Mouse (Mus musculus): ENCODE measurements at regions not wholly inside any gene's neighbourhood (a gene's known extent, or its start where the extent isn't known, plus 50 kb on each side); places are given as distances from the start of the nearest gene placed in this dataset.

DNA sequence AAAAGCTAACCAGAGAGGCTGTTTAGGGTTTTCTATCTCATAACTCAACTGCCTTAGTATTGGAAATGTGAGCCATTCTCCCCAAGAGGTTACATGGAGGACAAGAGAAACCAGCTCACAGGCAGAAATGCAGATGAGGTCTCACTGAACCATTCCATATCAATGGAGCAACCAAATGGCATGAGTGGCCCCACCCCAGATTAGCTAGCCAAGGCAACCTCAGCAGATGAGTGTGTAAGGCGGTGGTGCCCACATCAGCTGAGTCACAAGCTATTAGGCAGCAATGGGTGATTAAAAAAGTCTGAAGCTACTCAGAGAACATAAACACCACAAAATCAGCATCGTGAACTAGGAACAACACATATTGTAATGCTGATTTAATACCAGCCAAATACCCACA is 133.2 kb downstream of the Lpin1 start:
- H3K27ac ChIP-seq (ENCODE audit: control insufficient read depth, insufficient read depth, low read depth, low read length, poor library complexity): no peak overlapping the region
- H3K4me3 ChIP-seq (replicated peaks; ENCODE audit: control insufficient read depth, low read depth, low read length): no peak overlapping the region
- WGBS: 84% methylated on average over 2 of the region's 2 CpGs
- H3K4me1 ChIP-seq (ENCODE audit: control insufficient read depth, insufficient read depth, low read length): no peaks in the 10 kb centered on the region
- TF ChIP-seq CTCF (IDR thresholded peaks at IDR 0.05; ENCODE audit: control insufficient read depth, insufficient read depth, low read length): no peak
- TF ChIP-seq POLR2A (IDR thresholded peaks at IDR 0.05; ENCODE audit: borderline replicate concordance, control insufficient read depth, low read depth, low read length): no peak

- WGBS: 79% methylated on average over 4 of the region's 4 CpGs
- Histone ChIP-seq H3K27ac (ENCODE audit: control insufficient read depth, insufficient read depth, low read depth, low read length, poor library complexity) (no peak overlapping the region), H3K4me3 (replicated peaks; ENCODE audit: control insufficient read depth, low read depth, low read length) (no peak overlapping the region), H3K4me1 (ENCODE audit: control insufficient read depth, insufficient read depth, low read length) (no peaks in the 10 kb centered on the region)
- TF ChIP-seq POLR2A (IDR thresholded peaks at IDR 0.05; ENCODE audit: borderline replicate concordance, control insufficient read depth, low read depth, low read length): no peak
- no peak for TF ChIP-seq CTCF (IDR thresholded peaks at IDR 0.05; ENCODE audit: control insufficient read depth, insufficient read depth, low read length)
These were observed 136.2 kb downstream of the Lpin1 start for GRCm38 (mm10) chr12:16474361-16475080.

- no peaks in the 10 kb centered on the region for H3K4me1 ChIP-seq (ENCODE audit: control insufficient read depth, insufficient read depth, low read length)
- no peak overlapping the region for H3K27ac ChIP-seq (ENCODE audit: control insufficient read depth, insufficient read depth, low read depth, low read length, poor library complexity)
- no peak overlapping the region for H3K4me3 ChIP-seq (replicated peaks; ENCODE audit: control insufficient read depth, low read depth, low read length)
- no peak for TF ChIP-seq CTCF (IDR thresholded peaks at IDR 0.05; ENCODE audit: control insufficient read depth, insufficient read depth, low read length)
- TF ChIP-seq POLR2A (IDR thresholded peaks at IDR 0.05; ENCODE audit: borderline replicate concordance, control insufficient read depth, low read depth, low read length): no peak
- 69% methylated on average over 6 of the region's 6 CpGs for WGBS
These were observed 153.3 kb downstream of the Lpin1 start for GRCm38 (mm10) chr12:16457419-16457818.

DNA sequence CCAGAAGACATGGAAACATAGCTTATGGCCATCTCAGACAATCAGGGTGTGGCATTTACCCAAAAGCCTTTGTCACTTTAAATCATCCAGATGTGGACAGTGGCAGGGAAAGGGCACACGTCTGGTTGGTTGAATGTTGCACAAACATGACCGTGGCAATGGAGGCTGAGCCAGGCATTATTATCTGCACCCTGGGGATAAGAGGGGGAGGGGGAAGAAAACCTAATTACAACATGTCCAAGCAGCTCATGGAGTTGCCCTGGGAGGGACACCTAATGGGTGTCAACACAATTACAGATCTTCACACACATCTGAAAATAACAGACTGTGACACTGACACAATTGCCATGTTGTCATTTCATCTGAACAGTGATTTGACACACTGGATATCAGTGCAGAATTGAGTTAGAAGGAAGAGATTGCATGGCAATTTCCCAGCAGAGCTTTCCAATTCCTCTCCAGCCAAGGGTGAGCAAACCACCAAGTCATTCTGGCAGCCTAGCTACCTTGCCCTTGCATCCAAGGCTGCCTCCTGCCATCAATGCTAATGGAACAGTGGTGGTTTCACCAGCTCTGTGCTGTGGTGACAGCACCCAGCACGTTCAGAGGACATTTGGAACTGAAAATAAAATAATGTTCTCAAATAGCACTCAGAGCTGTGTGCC is 159.9 kb downstream of the Lpin1 start:
- TF ChIP-seq POLR2A (IDR thresholded peaks at IDR 0.05; ENCODE audit: borderline replicate concordance, control insufficient read depth, low read depth, low read length) (no peak), CTCF (IDR thresholded peaks at IDR 0.05; ENCODE audit: control insufficient read depth, insufficient read depth, low read length) (no peak)
- 58% methylated on average over 3 of the region's 3 CpGs for WGBS
- H3K4me1 ChIP-seq (ENCODE audit: control insufficient read depth, insufficient read depth, low read length): no peaks in the 10 kb centered on the region
- H3K4me3 ChIP-seq (replicated peaks; ENCODE audit: control insufficient read depth, low read depth, low read length): no peak overlapping the region
- H3K27ac ChIP-seq (ENCODE audit: control insufficient read depth, insufficient read depth, low read depth, low read length, poor library complexity): no peak overlapping the region

- no peaks in the 10 kb centered on the region; the same call in 1 of the 2 replicates for H3K4me1 ChIP-seq (ENCODE audit: control insufficient read depth, insufficient read depth, low read length)
- no peak overlapping the region for H3K4me3 ChIP-seq (replicated peaks; ENCODE audit: control insufficient read depth, low read depth, low read length)
- 88% methylated on average over 5 of the region's 5 CpGs for WGBS
- no peak for TF ChIP-seq CTCF (IDR thresholded peaks at IDR 0.05; ENCODE audit: control insufficient read depth, insufficient read depth, low read length)
- TF ChIP-seq POLR2A (IDR thresholded peaks at IDR 0.05; ENCODE audit: borderline replicate concordance, control insufficient read depth, low read depth, low read length): no peak
- no peak overlapping the region for H3K27ac ChIP-seq (ENCODE audit: control insufficient read depth, insufficient read depth, low read depth, low read length, poor library complexity)
These were observed 172.0 kb downstream of the Lpin1 start for GRCm38 (mm10) chr12:16438717-16439116.

- H3K4me1 ChIP-seq (ENCODE audit: control insufficient read depth, insufficient read depth, low read length): no peaks in the 10 kb centered on the region; the same call in 1 of the 2 replicates
- TF ChIP-seq POLR2A (IDR thresholded peaks at IDR 0.05; ENCODE audit: borderline replicate concordance, control insufficient read depth, low read depth, low read length): no peak
- no peak for TF ChIP-seq CTCF (IDR thresholded peaks at IDR 0.05; ENCODE audit: control insufficient read depth, insufficient read depth, low read length)
- H3K4me3 ChIP-seq (replicated peaks; ENCODE audit: control insufficient read depth, low read depth, low read length): no peak overlapping the region
- WGBS: 91% methylated on average over 1 of the region's 1 CpGs
- no peak overlapping the region for H3K27ac ChIP-seq (ENCODE audit: control insufficient read depth, insufficient read depth, low read depth, low read length, poor library complexity)
These were observed 173.8 kb downstream of the Lpin1 start for GRCm38 (mm10) chr12:16436961-16437360.

DNA sequence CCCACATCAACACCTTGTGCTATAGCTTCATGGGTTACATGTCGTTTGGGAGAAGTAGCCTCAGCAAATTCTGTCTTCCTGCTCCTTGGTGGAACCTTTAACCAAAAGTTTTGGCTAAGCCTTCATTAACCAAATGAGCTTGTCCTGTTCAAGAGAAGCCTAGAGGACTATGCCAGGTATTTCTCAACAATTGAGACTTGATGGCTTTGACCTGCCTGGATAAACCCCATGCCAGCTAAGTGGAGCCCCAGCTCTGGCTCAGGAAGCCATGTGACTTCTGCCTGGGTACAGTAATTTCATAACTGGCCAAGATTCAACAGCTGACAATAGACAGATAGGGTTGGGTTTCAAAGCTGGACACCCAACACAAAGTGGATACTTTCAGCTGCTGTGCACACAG is 174.5 kb downstream of the Lpin1 start:
- WGBS: 64% methylated on average over 1 of the region's 1 CpGs
- H3K27ac ChIP-seq (ENCODE audit: control insufficient read depth, insufficient read depth, low read depth, low read length, poor library complexity): no peak overlapping the region
- no peak overlapping the region for H3K4me3 ChIP-seq (replicated peaks; ENCODE audit: control insufficient read depth, low read depth, low read length)
- no peak for TF ChIP-seq CTCF (IDR thresholded peaks at IDR 0.05; ENCODE audit: control insufficient read depth, insufficient read depth, low read length)
- TF ChIP-seq POLR2A (IDR thresholded peaks at IDR 0.05; ENCODE audit: borderline replicate concordance, control insufficient read depth, low read depth, low read length): no peak
- H3K4me1 ChIP-seq (ENCODE audit: control insufficient read depth, insufficient read depth, low read length): no peaks in the 10 kb centered on the region; the same call in 1 of the 2 replicates

GRCm38 (mm10) chr12:16434739-16435138 is 176.0 kb downstream of the Lpin1 start:
- H3K4me3 ChIP-seq (replicated peaks; ENCODE audit: control insufficient read depth, low read depth, low read length): no peak overlapping the region
- 80% methylated on average over 1 of the region's 1 CpGs for WGBS
- H3K27ac ChIP-seq (ENCODE audit: control insufficient read depth, insufficient read depth, low read depth, low read length, poor library complexity): no peak overlapping the region
- no peak for TF ChIP-seq CTCF (IDR thresholded peaks at IDR 0.05; ENCODE audit: control insufficient read depth, insufficient read depth, low read length)
- no peak for TF ChIP-seq POLR2A (IDR thresholded peaks at IDR 0.05; ENCODE audit: borderline replicate concordance, control insufficient read depth, low read depth, low read length)
- H3K4me1 ChIP-seq (ENCODE audit: control insufficient read depth, insufficient read depth, low read length): no peaks in the 10 kb centered on the region; the same call in 1 of the 2 replicates
